Mouse (Mus musculus) limb, embryonic 10.5 days (tissue): ENCODE results near the gene Ankzf1. TPM values are rescaled to one million over a fixed set of nuclear protein-coding genes. Genes with fewer than 3 reads are reported as not detected.

Experiments used
- DNase-seq: peaks from one replicate; pipeline ENCODE4 v3.0.0-alpha.2; 2017; ENCODE audit warnings: low spot score
- H3K27ac ChIP-seq: fragments of 300-500 bp; sonication (generic); 2 replicates; pipeline ENCODE4 v1.5.1; 2016; ENCODE audit warnings: mild to moderate bottlenecking
- H3K27me3 ChIP-seq: fragments of 300-500 bp; sonication (generic); 2 replicates; pipeline ENCODE4 v1.6.1; 2016; ENCODE audit warnings: low read depth, mild to moderate bottlenecking; ENCODE audit not compliant: poor library complexity, severe bottlenecking
- H3K36me3 ChIP-seq: fragments of 300-500 bp; sonication (generic); 2 replicates; pipeline ENCODE4 v1.6.1; 2016; ENCODE audit warnings: mild to moderate bottlenecking, moderate library complexity
- H3K4me1 ChIP-seq: fragments of 300-500 bp; sonication (generic); 2 replicates; pipeline ENCODE4 v1.6.1; 2016
- H3K4me3 ChIP-seq: fragments of 300-500 bp; sonication (generic); 2 replicates; pipeline ENCODE4 v1.5.1; 2016; ENCODE audit warnings: mild to moderate bottlenecking, moderate library complexity
- H3K9me3 ChIP-seq: fragments of 300-500 bp; sonication (generic); replicated peaks from 2 replicates; pipeline ENCODE4 v1.6.1; 2016; ENCODE audit warnings: mild to moderate bottlenecking
- WGBS: fragments of 180-500 bp; shearing (Covaris S2); methylation state at CpG from one replicate; pipeline ENCODE4 v1.1.7; 2016; 5-methylcytosine and 5-hydroxymethylcytosine counted together
- polyA plus RNA-seq: library from polyadenylated mRNA; unstranded; fragments of >200 nt; fragmentation: Nextera tagmentation; extraction: Ambion mirVana; gene quantifications from 2 replicates; pipeline ENCODE4 v1.2.1, GENCODE M21; 2016

Ankzf1 gene
- polyA plus RNA-seq, 1 experiment from 2014 or later = 24.8 TPM

- peak within 1 kb of the TSS; percentile 87 for H3K27ac ChIP-seq
- H3K4me1 ChIP-seq = peaks cover 51% of the 10 kb centered on the region
- H3K27me3 ChIP-seq = peaks cover 6% of the 10 kb centered on the region; the same call in 1 of the 2 replicates
- no peaks in the 10 kb centered on the region for H3K9me3 ChIP-seq
- H3K36me3 ChIP-seq = peaks cover 39% of the 10 kb centered on the region
- WGBS = 6% methylated on average over 42 of the region's 42 CpGs
- H3K4me3 ChIP-seq = peak within 1 kb of the TSS; percentile 79
- peak; percentile 99 for DNase-seq
These were observed 18.5 kb downstream of the Ankzf1 start, which contains the start of the genes Glb1l and Stk16 for GRCm38 (mm10) chr1:75210136-75211087. Glb1l (minus strand) TSS chr1:75210813. Stk16 (plus strand) TSS chr1:75210838.

GRCm38 (mm10) chr1:75211141-75211708 lies 19.3 kb downstream of the Ankzf1 start:
- 17% methylated on average over 17 of the region's 17 CpGs for WGBS
- H3K27me3 ChIP-seq = peaks cover 14% of the 10 kb centered on the region
- DNase-seq = no peak
- peak overlapping the region; percentile 79 for H3K4me3 ChIP-seq
- H3K36me3 ChIP-seq = peaks cover 44% of the 10 kb centered on the region
- peak overlapping the region; percentile 87 for H3K27ac ChIP-seq
- H3K9me3 ChIP-seq = no peaks in the 10 kb centered on the region
- peaks cover 51% of the 10 kb centered on the region for H3K4me1 ChIP-seq

- peaks cover 27% of the 10 kb centered on the region for H3K27me3 ChIP-seq
- H3K27ac ChIP-seq = no peak overlapping the region
- H3K9me3 ChIP-seq = no peaks in the 10 kb centered on the region
- 86% methylated on average over 4 of the region's 4 CpGs for WGBS
- peak overlapping the region; percentile 2; the same call in 1 of the 2 replicates for H3K4me3 ChIP-seq
- peaks cover 44% of the 10 kb centered on the region for H3K36me3 ChIP-seq
- DNase-seq = no peak
- peaks cover 51% of the 10 kb centered on the region for H3K4me1 ChIP-seq
These were observed 20.6 kb downstream of the Ankzf1 start for GRCm38 (mm10) chr1:75212542-75212941.

GRCm38 (mm10) chr1:75213096-75213495 lies 21.1 kb downstream of the Ankzf1 start:
- WGBS = 93% methylated on average over 7 of the region's 7 CpGs
- Histone ChIP-seq H3K27me3 (peaks cover 32% of the 10 kb centered on the region), H3K36me3 (peaks cover 44% of the 10 kb centered on the region), H3K27ac (no peak overlapping the region), H3K4me1 (peaks cover 55% of the 10 kb centered on the region), H3K9me3 (no peaks in the 10 kb centered on the region), H3K4me3 (no peak overlapping the region)
- no peak for DNase-seq

DNA sequence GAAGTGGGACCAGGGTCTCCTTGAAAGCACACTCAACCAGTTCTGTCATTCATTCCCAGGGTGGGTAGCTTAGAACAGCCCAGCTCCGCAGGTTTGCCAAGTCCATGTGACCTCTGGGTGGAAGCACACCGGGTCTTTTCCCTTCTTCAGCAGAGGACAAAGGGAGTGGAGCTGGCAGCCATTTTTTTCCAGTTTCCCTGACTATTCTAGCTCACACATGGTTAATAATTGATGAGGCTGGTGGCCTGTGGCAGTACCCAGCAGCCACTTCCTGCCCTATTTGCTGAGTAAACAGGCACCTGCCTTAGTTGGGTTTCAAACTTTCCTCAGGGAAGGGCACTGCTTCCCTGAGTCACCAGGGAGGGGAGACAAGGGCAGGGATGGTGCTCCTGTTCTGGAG lies 22.5 kb downstream of the Ankzf1 start:
- Histone ChIP-seq H3K4me1 (peaks cover 56% of the 10 kb centered on the region), H3K4me3 (no peak overlapping the region), H3K36me3 (peaks cover 44% of the 10 kb centered on the region), H3K27me3 (peaks cover 40% of the 10 kb centered on the region), H3K27ac (no peak overlapping the region), H3K9me3 (no peaks in the 10 kb centered on the region)
- WGBS = 78% methylated on average over 2 of the region's 2 CpGs
- no peak for DNase-seq

DNA sequence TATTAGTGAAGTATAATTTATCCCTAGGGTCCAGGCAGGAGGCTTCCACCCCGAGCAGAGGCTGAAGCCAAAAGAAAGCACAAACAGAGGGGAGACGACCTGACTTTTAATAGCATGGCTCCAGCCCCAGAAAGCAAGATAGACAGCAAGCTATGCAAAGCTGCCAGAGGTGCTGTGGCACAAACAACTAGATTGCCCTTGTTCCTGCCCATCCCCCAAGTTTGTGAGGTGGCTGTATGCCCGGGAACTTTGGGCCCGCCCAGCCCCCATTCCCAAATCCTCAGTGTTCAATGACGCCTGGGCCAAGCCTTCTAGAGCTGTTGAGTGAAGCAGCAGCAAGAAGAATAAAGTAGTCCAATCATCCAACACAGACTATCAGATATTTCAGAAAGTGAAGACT lies 22.9 kb downstream of the Ankzf1 start:
- Histone ChIP-seq H3K36me3 (peaks cover 44% of the 10 kb centered on the region), H3K27me3 (peaks cover 44% of the 10 kb centered on the region), H3K4me1 (peaks cover 56% of the 10 kb centered on the region), H3K9me3 (no peaks in the 10 kb centered on the region), H3K4me3 (no peak overlapping the region), H3K27ac (no peak overlapping the region)
- DNase-seq = no peak
- 84% methylated on average over 5 of the region's 5 CpGs for WGBS

DNA sequence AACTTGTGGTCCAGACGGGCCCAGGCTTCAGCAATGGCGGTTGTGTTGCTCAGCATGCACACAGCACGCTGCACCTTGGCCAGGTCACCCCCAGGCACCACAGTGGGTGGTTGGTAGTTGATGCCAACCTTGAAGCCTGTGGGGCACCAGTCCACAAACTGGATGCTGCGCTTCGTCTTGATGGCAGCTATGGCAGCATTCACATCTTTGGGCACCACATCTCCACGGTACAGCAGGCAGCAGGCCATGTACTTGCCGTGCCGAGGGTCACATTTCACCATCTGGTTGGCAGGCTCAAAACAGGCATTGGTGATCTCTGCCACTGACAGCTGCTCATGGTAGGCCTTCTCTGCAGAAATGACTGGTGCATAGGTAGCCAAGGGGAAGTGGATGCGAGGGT lies 23.8 kb downstream of the Ankzf1 start:
- no peak for DNase-seq
- Histone ChIP-seq H3K4me1 (peaks cover 47% of the 10 kb centered on the region), H3K27me3 (peaks cover 53% of the 10 kb centered on the region), H3K9me3 (no peaks in the 10 kb centered on the region), H3K4me3 (no peak overlapping the region), H3K36me3 (peaks cover 44% of the 10 kb centered on the region), H3K27ac (no peak overlapping the region)
- WGBS = 93% methylated on average over 9 of the region's 9 CpGs

DNA sequence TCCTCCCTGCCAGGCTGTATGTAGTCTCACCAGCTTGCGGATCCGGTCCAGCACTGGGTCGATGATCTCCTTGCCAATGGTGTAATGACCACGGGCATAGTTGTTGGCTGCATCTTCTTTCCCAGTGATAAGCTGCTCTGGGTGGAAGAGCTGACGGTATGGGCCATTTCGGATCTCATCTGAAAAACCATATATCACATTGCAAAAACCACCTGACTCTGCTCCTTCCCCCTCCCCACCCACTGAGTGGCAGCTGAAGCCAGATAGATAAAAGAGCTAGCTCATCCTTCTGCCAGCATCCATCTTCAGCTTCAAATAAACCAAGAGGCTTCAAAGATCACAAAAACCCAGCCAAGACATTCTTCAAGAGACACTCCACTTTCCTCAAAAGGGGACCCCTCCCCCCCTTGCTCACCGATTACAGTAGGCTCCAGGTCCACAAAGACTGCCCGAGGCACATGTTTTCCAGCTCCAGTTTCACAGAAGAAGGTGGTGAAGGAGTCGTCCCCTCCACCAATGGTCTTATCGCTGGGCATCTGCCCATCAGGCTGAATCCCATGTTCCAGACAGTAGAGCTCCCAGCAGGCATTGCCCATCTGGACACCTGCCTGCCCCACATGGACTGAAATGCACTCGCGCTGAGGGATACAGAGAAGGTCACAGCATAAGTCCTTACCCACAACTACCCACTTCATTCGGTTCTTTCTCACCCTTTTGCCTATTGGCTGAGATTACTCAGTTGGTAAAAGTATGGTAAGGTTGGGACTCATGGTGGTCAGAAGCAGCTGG lies 25.0 kb downstream of the Ankzf1 start:
- H3K36me3 ChIP-seq = peaks cover 40% of the 10 kb centered on the region
- peaks cover 65% of the 10 kb centered on the region for H3K27me3 ChIP-seq
- DNase-seq = no peak
- H3K4me3 ChIP-seq = no peak overlapping the region
- H3K9me3 ChIP-seq = no peaks in the 10 kb centered on the region
- 76% methylated on average over 13 of the region's 13 CpGs for WGBS
- H3K27ac ChIP-seq = no peak overlapping the region
- H3K4me1 ChIP-seq = peaks cover 35% of the 10 kb centered on the region

GRCm38 (mm10) chr1:75217893-75218226 lies 25.9 kb downstream of the Ankzf1 start:
- Histone ChIP-seq H3K4me3 (peak overlapping the region; percentile 60), H3K9me3 (no peaks in the 10 kb centered on the region), H3K27me3 (peaks cover 74% of the 10 kb centered on the region), H3K36me3 (peaks cover 31% of the 10 kb centered on the region), H3K27ac (no peak overlapping the region), H3K4me1 (peaks cover 27% of the 10 kb centered on the region)
- WGBS = 2% methylated on average over 6 of the region's 6 CpGs
- DNase-seq = no peak

DNA sequence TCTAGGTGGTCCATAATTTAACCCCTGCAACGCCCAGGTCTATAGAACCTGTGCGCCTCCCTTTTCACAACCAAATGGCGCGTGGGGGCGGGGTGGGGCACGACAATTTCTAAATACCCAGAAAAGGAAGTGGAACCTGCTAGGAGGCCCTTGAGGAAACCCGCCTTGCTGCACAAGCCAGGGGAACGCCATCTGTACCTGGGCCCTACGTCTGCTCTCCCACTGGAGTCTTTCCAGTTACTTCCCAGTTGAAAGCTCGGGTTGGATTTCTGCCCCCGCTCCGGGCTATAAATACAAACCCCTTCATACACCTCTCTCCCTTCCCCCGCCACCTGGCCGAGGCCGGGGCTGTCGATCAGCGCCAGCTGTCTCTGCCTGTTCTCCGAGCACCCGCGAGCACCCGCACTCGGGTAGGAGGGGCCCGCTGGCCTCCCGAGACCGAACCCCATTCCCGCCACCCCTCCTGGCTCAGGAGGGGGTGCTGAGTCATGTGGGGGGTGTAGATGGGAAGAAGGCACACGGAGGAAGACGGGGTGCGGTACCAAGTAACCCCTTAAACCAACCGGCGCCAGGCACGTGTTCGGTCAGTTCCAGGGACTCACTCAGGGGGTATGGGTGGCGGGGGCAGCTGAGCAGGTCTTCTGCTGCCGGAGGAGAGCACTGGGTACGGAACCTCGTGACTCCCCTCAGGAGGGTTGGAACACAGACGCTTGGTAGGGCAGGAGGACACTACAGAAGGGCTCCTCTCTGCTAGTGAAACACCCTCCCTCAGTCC lies 26.5 kb downstream of the Ankzf1 start:
- H3K4me3 ChIP-seq = peak overlapping the region; percentile 60
- 1% methylated on average over 38 of the region's 38 CpGs for WGBS
- peaks cover 78% of the 10 kb centered on the region for H3K27me3 ChIP-seq
- peaks cover 22% of the 10 kb centered on the region for H3K4me1 ChIP-seq
- peak overlapping the region; percentile 40; the same call in 1 of the 2 replicates for H3K27ac ChIP-seq
- peak; percentile 59 for DNase-seq
- H3K36me3 ChIP-seq = peaks cover 26% of the 10 kb centered on the region
- H3K9me3 ChIP-seq = no peaks in the 10 kb centered on the region

DNA sequence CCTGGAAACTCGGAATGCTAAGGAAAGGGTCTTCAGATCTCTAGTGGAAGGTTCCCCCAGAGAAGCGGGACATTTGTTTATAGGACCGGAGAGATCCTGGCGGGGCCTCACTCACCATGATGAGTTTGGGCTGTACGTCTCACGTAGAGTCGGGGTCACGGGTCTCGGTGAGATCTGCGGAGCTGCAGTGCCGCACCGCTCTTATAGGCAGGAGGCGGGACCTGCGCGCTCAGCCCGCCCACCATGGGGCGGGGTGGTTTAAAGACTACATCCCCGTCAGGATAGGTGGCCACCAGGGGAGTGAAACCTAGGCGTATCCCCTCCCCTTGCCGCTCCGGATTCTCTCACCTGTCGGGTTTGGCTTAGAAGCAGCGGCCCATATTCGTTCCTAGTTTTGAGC lies 27.1 kb downstream of the Ankzf1 start:
- Histone ChIP-seq H3K4me1 (peaks cover 22% of the 10 kb centered on the region), H3K27me3 (peaks cover 82% of the 10 kb centered on the region), H3K27ac (no peak overlapping the region), H3K9me3 (no peaks in the 10 kb centered on the region), H3K4me3 (peak overlapping the region; percentile 60), H3K36me3 (peaks cover 19% of the 10 kb centered on the region)
- peak; percentile 79 for DNase-seq
- 0% methylated on average over 24 of the region's 24 CpGs for WGBS

GRCm38 (mm10) chr1:75219531-75219930 lies 27.6 kb downstream of the Ankzf1 start, which contains the start of gene Tuba4a:
Tuba4a (minus strand) TSS chr1:75219865.
- Histone ChIP-seq H3K27me3 (peaks cover 82% of the 10 kb centered on the region), H3K4me1 (peaks cover 22% of the 10 kb centered on the region), H3K4me3 (peak within 1 kb of the TSS; percentile 60), H3K27ac (peak within 1 kb of the TSS; percentile 40; the same call in 1 of the 2 replicates), H3K36me3 (peaks cover 14% of the 10 kb centered on the region), H3K9me3 (no peaks in the 10 kb centered on the region)
- WGBS = under 1% methylated on average over 34 of the region's 34 CpGs
- no peak for DNase-seq
